Mouse (Mus musculus) neural tube, embryonic 12.5 days (tissue): ENCODE data around the gene Swi5. TPM values are rescaled to one million over a fixed set of nuclear protein-coding genes. Genes with fewer than 3 reads are reported as not detected.

Experiments used
- ATAC-seq: fragments of 200-750 bp; cut with Nextera tagmentation; 2 replicates; pipeline ENCODE4 v1.8.0; 2017; ENCODE audit warnings: low read depth, mild to moderate bottlenecking, moderate TSS enrichment, moderate library complexity; ENCODE audit not compliant: low FRiP score
- H3K27ac ChIP-seq: fragments of 300-500 bp; sonication (generic); 2 replicates; pipeline ENCODE4 v1.5.1; 2016
- H3K27me3 ChIP-seq: fragments of 300-500 bp; sonication (generic); replicated peaks from 2 replicates; pipeline ENCODE4 v1.6.1; 2016; ENCODE audit warnings: mild to moderate bottlenecking
- H3K36me3 ChIP-seq: fragments of 300-500 bp; sonication (generic); 2 replicates; pipeline ENCODE4 v1.6.1; 2016; ENCODE audit warnings: mild to moderate bottlenecking
- H3K4me1 ChIP-seq: fragments of 300-500 bp; sonication (generic); 2 replicates; pipeline ENCODE4 v1.6.1; 2016
- H3K4me2 ChIP-seq: fragments of 300-500 bp; sonication (generic); replicated peaks from 2 replicates; pipeline ENCODE4 v1.6.1; 2016; ENCODE audit warnings: mild to moderate bottlenecking
- H3K4me3 ChIP-seq: fragments of 300-500 bp; sonication (generic); 2 replicates; pipeline ENCODE4 v1.5.1; 2016
- H3K9ac ChIP-seq: fragments of 300-500 bp; sonication (generic); 2 replicates; pipeline ENCODE4 v1.6.1; 2016; ENCODE audit warnings: mild to moderate bottlenecking
- H3K9me3 ChIP-seq: fragments of 300-500 bp; sonication (generic); 2 replicates; pipeline ENCODE4 v1.6.1; 2016; ENCODE audit warnings: mild to moderate bottlenecking
- WGBS: fragments of 180-500 bp; shearing (Covaris S2); methylation state at CpG from one replicate; pipeline ENCODE4 v1.1.7; 2016; 5-methylcytosine and 5-hydroxymethylcytosine counted together
- microRNA-seq: library from miRNA; unstranded; fragments of <30 nt; microRNA quantifications from one replicate; pipeline ENCODE4, GENCODE M21; 2017
- polyA plus RNA-seq: library from polyadenylated mRNA; unstranded; fragments of >200 nt; fragmentation: Nextera tagmentation; extraction: Ambion mirVana; gene quantifications from 2 replicates; pipeline ENCODE4 v1.2.1, GENCODE M21; 2016

The Swi5 gene
- polyA plus RNA-seq, 1 experiment from 2014 or later = 351 TPM

- Histone ChIP-seq H3K27ac (no peak overlapping the region), H3K9ac (peak overlapping the region; percentile 74), H3K9me3 (no peaks in the 10 kb centered on the region), H3K4me1 (peaks cover 16% of the 10 kb centered on the region), H3K27me3 (no peaks in the 10 kb centered on the region), H3K36me3 (peaks cover 43% of the 10 kb centered on the region), H3K4me3 (peak overlapping the region; percentile 62), H3K4me2 (peak overlapping the region; percentile 88)
- WGBS = 35% methylated on average over 7 of the region's 7 CpGs
- no peak for ATAC-seq
Observed at GRCm38 (mm10) chr2:32235433-32235832, 52.4 kb downstream of the Swi5 start.

Small RNAs within 50 kb of the gene (microRNA-seq; reads per million reads assigned to microRNA genes)
- gene Gm23363 (not detected), gene Mir199b (251 reads per million, percentile 63 among the genes with 10 or more reads in this experiment)

Other genes starting within 250 kb of the Swi5 start
- 2.2 and 2.9 TPM in 2 replicates for gene Fam78a, start 203.2 kb downstream of the Swi5 start, polyA plus RNA-seq
- 13.7 and 14.9 TPM in 2 replicates for gene Plpp7, start 192.5 kb downstream of the Swi5 start, polyA plus RNA-seq
- 89.7 and 106 TPM in 2 replicates for gene Prrc2b, start 137.0 kb downstream of the Swi5 start, polyA plus RNA-seq
- 23.2 and 23.5 TPM in 2 replicates for gene Pomt1, start 51.5 kb downstream of the Swi5 start, polyA plus RNA-seq
- gene Uck1, start 27.9 kb downstream of the Swi5 start, polyA plus RNA-seq = 74.0 and 74.8 TPM in 2 replicates
- 29.2 and 32.4 TPM in 2 replicates for gene Golga2, start 691 bp downstream of the Swi5 start, polyA plus RNA-seq
- gene Ciz1, start 64.3 kb upstream of the Swi5 start, polyA plus RNA-seq = 55.8 and 57.6 TPM in 2 replicates
- 35.4 and 41.1 TPM in 2 replicates for gene Dnm1, start 65.3 kb upstream of the Swi5 start, polyA plus RNA-seq
- 86.4 and 87.9 TPM in 2 replicates for gene 1110008P14Rik, start 93.9 kb upstream of the Swi5 start, polyA plus RNA-seq
- 0.68 and 1.1 TPM in 2 replicates for gene Lcn2, start 100.2 kb upstream of the Swi5 start, polyA plus RNA-seq
- 35.8 and 40.5 TPM in 2 replicates for gene Ptges2, start 107.8 kb upstream of the Swi5 start, polyA plus RNA-seq
- 5.7 and 6.0 TPM in 2 replicates for gene Naif1, start 162.4 kb upstream of the Swi5 start, polyA plus RNA-seq
- gene Slc25a25, start 163.4 kb upstream of the Swi5 start, polyA plus RNA-seq = 41.6 and 44.0 TPM in 2 replicates
- 11.5 and 14.4 TPM in 2 replicates for gene Fam102a, start 247.3 kb upstream of the Swi5 start, polyA plus RNA-seq